Mouse (Mus musculus) layer of hippocampus, postnatal 36 days (tissue): ENCODE measurements at regions not wholly inside any gene's neighbourhood (a gene's known extent, or its start where the extent isn't known, plus 50 kb on each side); places are given as distances from the start of the nearest gene placed in this dataset.

Source experiments
- DNase-seq, 2 experiments: peaks; one replicate each; pipeline ENCODE4 v3.0.0; 2022

DNA sequence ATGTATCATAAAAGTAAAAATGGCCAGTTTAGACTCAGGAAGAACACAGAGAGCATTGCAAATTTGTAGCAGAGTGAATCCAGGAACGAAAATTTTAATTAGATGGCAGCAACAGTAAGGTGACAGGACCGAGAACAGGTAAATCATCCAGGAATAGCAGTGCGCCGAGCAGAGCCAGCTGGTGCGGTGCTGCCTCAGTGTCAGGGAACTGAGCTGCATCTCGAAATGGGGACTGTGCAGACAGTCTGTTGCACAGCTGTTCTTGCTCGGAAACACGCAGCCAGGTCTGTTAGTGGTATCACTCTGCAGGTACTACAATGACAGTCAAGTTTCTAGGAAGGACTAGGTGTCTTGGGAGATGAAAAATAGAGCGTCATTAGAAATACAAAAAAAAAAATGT, 490.8 kb downstream of the Prkd1 start:
- peak; percentile 3 to 4 for DNase-seq

DNA sequence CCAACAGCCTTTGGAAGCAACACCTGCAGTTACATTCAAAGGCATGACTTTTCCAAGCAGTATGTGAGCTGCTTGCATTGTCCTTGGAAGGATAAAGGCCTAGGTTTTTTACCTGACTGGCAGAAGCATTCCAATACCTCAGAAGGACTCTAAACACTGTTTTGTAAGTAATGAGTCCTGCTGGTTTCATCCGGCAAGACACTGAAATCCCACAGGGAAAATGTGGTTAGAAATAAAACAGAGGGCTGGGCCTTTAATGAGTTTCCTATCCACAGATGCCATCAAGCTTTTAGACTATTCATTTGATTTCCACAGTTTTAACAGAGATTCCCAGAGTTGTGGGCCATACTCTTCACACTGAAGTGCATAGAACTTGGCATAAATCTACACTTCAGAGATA, 461.6 kb downstream of the Prkd1 start:
- no peak for DNase-seq

DNA sequence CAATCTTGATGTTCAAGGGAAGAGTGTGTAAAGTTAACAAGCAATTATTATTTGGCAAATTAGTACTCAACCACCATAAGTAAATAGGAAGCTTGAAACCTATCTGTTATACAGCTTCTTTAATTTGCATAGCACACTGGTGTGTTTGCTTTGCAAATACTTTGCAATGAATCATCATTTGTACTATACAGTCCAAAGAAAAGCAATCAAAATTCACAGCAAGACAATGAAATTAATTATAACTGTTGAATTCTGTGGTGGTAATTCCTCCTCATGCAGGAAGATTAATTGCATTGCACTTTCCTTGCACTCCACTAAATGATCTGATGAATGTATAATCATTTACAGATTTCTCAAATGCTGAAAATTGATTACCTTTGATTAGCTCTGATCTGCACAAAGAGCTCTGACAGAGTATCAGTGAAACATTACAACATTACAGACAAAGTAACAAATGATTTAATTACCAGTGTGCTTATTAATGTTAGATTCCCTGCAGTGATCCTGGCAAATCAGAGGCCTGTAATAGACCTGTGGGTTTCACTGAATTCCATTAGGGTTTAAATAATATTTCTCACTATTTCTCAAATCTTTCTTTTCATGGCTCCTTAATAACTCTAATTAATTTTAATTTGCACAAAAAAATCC, 457.9 kb downstream of the Prkd1 start:
- DNase-seq, result no peak

DNA sequence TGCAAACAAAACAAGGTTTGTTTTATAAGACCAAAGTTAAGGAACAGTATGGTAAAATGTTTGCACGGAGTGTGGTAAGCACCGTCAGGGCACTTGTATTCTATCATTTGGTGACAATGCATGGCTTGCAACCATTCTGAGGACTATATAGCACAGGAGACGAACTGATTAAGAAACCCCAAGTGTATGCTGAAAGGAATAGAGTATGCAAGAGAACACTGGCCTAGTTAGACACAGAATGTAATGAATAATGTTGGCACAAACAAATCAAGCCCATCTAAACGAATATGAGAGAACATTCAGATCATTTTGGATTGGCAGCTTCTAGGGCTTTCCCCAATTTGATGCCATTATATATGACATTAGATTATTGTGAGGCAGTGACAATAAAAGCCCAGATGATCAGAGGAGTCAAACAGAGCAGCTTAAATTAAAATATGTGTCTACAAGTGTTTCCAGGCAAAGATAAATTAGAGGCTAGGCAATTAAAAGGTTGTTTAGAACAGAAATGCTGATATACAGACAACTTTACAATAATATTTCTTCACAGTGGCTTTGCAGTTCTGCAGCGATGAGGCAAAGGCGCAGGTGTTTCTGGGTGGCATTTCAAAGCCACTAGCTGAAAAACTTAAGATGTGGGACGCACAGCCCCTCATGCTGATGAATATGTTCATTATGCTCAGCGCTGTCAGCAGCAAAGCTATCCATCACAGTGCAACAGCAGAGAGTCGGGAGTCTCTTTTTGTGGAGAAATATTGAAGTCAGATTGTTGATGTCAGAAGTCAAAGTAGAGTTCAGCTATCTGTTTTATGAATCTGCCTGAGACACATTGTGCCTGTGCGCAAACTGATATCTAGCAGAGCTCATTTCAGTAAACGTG, 456.9 kb downstream of the Prkd1 start:
- peak; percentile 11 to 14 for DNase-seq

DNA sequence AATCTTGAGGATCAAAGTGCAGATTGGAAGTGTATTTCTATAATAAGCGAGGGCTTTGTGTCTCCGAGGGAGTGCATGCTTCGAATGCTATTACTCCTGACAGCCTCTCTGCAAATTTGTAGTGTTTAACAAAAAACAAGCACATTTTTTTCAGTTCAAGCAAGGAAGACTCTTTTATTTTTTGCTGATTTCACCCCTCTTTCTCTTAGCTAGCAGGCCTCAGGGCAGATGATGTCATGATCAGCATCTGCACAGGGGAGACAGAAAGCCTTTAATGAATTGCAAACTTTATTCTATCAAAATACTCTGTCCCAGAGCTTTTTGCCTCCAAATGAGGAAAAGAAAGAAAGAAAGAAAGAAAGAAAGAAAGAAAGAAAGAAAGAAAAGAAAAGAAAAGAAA, 455.4 kb downstream of the Prkd1 start:
- no peak for DNase-seq

DNA sequence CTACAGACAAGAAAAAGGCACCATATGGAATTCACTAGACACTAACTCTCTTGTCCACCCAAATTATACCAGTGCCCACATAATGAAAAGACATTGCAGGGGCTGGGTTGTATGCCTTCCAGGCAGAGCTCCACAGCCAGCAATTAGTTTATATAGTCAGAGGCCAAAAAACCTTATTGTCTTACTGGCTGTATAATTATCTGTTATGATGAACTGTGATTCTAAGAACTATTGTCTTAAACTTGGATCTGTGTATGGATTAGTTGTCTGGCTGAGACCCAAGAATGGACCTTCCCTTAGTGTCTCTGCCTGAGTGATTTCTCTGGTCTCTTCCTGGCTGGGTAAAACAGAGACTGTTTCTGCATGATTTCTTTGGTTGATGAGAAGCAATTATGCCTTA, 454.2 kb downstream of the Prkd1 start:
- no peak for DNase-seq

DNA sequence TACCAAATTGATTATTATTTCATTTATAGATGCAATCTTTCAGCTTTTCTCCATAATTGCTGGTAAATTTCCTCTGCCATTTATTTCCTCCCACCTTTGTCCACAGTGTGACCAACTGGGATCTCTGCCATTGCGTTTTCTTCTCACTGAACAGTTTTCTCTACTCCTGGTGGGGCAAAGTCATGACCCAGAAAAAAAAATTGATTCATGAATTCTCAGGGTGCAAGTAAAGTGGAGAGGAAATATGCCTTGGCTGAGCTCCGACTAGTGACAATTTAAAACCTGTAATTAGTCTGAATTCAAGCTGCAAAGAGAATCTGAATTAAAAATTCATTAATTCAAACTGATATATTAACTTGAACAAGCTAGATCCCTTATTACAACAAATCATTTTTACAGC, 452.6 kb downstream of the Prkd1 start:
- DNase-seq, result no peak

DNA sequence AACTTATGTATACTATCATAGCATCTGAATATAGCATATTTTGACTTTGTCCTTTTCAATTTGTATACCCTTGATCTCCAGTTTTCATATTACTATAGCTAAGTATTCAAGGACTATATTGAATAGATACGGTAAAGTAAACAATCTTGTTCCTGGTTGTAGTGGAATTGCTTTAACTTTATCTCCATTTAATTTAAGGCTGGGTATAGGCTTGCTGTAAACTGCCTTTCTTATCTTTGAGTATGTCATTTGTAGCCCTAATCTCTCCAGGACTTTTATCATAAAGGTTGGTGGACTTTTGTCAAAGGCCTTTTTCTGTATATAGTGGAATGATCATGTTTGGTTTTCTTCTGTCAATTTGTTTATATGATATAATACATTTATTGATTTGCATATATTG, 407.8 kb downstream of the Prkd1 start:
- DNase-seq, result no peak

DNA sequence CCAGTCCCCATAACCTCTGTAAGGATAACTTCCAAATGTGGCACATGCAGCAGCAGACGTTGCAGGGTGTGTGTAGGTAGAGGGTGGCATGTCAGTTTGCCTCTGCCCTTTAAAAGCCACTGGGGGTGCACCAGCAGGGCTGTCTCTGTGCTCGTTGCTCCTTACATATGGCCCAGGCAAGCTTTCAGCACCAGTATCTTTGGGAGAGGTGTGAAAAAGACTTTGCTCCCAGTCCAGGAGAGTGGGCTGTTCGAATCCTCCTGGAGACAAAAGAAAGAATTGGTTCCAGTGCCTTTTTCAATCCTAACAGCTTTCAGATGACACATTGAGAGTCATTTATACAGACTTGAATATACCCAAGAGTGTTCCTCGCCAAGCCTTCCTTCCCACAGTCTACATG, 390.0 kb downstream of the Prkd1 start:
- DNase-seq, result no peak

DNA sequence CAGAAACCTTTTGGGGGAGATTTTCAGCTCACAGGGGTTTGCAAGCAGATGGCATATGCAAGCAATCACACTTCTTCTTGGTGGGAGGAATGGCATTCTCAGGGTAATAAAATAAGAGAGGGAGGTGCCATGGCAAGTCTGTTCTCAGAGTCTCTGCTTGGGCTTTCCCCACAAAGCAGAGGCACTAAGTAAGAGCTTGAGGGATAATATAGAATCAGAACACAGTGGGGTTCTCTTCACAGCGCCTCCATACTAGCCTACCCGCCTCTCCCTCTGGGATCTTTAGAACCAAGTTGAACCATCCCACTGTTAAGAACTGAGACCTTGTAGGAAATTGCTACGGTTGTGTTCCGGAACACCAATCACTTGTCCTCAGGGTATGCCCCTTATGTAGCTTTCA, 387.8 kb downstream of the Prkd1 start:
- DNase-seq, result no peak

DNA sequence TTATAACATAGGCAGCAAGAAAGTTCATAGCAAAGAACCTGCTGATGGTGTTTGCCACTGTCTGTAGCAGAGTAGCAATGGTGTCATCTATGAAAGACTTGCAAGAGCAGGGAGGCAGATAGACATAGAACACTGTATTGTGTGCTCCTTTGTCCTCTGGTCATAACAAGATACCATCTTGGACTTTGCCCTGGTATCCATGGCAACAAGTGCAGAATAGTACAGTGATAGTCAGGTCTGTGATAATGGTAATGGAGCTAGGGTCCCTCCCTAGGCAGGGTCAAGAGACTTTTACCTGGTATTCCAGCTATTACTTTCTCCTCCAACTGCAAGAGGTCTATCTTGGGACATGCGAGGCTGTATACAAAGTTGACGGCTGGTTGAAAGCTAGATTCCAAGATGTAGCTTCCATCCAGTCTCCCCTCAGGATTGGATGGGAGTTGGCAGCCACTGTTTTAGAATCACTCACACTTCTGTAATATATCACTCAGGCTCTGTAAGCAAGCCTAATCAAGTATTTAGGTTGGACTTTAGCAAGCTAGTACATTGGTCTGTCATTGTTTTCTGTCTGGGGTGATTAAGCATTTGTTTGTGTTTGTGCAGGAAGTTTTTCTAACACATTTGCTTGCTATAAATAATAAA, 375.5 kb downstream of the Prkd1 start:
- DNase-seq, result no peak

DNA sequence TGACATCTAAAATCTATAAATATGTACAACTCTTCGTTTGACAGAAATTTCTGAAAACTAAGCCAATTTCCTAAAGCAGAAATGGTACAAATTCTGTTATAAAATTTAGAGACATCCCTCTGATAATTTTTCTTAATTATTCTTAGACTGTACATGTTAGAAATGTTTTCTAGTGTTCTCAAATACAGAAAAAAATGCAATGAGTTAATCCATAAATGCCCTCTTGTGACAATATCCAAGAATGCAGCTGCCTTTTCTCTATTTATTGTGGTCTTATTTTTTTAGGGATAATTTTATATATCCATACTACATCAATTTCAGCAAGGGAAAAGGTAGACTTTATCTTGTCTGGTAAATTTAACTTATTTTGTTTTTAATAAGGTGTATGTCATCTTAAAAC, 367.3 kb downstream of the Prkd1 start:
- no peak for DNase-seq
